Mouse (Mus musculus) intestine, postnatal 0 days (tissue): Measurements from ENCODE around the gene Poc1a. TPM values are rescaled to one million over a fixed set of nuclear protein-coding genes. Genes with fewer than 3 reads are reported as not detected.

ENCODE experiments used
- ATAC-seq: fragments of 200-750 bp; cut with Nextera tagmentation; 2 replicates; pipeline ENCODE4 v1.8.0; 2017; ENCODE audit warnings: mild to moderate bottlenecking, moderate TSS enrichment, moderate library complexity
- H3K27ac ChIP-seq: fragments of 300-500 bp; sonication (generic); 2 replicates; pipeline ENCODE4 v1.5.1; 2014; ENCODE audit warnings: mild to moderate bottlenecking, low read depth, low read length, moderate library complexity
- H3K27me3 ChIP-seq: fragments of 300-500 bp; sonication (generic); replicated peaks from 2 replicates; pipeline ENCODE4 v1.6.1; 2014; ENCODE audit warnings: low read length, mixed read lengths; ENCODE audit not compliant: control insufficient read depth, insufficient read depth
- H3K36me3 ChIP-seq: fragments of 300-500 bp; sonication (generic); 2 replicates; pipeline ENCODE4 v1.6.1; 2014; ENCODE audit warnings: mild to moderate bottlenecking, moderate library complexity; ENCODE audit not compliant: control insufficient read depth, insufficient read depth
- H3K4me1 ChIP-seq: fragments of 300-500 bp; sonication (generic); replicated peaks from 2 replicates; pipeline ENCODE4 v1.6.1; 2014; ENCODE audit warnings: antibody characterized with exemption, low read length, mixed read lengths; ENCODE audit not compliant: control insufficient read depth, insufficient read depth
- H3K4me2 ChIP-seq: fragments of 300-500 bp; sonication (generic); replicated peaks from 2 replicates; pipeline ENCODE4 v1.6.1; 2014; ENCODE audit warnings: low read depth, mild to moderate bottlenecking, moderate library complexity
- H3K4me3 ChIP-seq: fragments of 300-500 bp; sonication (generic); 2 replicates; pipeline ENCODE4 v1.5.1; 2014; ENCODE audit warnings: low read depth, low read length
- H3K9ac ChIP-seq: fragments of 300-500 bp; sonication (generic); 2 replicates; pipeline ENCODE4 v1.6.1; 2014; ENCODE audit warnings: mild to moderate bottlenecking, low read depth, low read length
- H3K9me3 ChIP-seq: fragments of 300-500 bp; sonication (generic); 2 replicates; pipeline ENCODE4 v1.6.1; 2016; ENCODE audit warnings: mixed run types; ENCODE audit not compliant: control insufficient read depth
- CTCF ChIP-seq: sonication (generic); IDR thresholded peaks from 2 replicates; pipeline ENCODE4 v1.5.1; 2016; ENCODE audit warnings: low read depth, mild to moderate bottlenecking, control low read depth, antibody characterized with exemption, moderate library complexity
- WGBS: fragments of 180-500 bp; shearing (Covaris S2); extraction: QIAGEN DNeasy Blood & Tissue Kit; methylation state at CpG from one replicate; pipeline ENCODE4 v1.1.7; 2014; 5-methylcytosine and 5-hydroxymethylcytosine counted together
- polyA plus RNA-seq: library from polyadenylated mRNA; unstranded; fragments of >200 nt; fragmentation: Nextera tagmentation; extraction: Ambion mirVana; gene quantifications from 2 replicates; pipeline ENCODE4 v1.2.1, GENCODE M21; 2015

Poc1a gene
- polyA plus RNA-seq, 1 experiment from 2014 or later = 11.5 TPM

DNA sequence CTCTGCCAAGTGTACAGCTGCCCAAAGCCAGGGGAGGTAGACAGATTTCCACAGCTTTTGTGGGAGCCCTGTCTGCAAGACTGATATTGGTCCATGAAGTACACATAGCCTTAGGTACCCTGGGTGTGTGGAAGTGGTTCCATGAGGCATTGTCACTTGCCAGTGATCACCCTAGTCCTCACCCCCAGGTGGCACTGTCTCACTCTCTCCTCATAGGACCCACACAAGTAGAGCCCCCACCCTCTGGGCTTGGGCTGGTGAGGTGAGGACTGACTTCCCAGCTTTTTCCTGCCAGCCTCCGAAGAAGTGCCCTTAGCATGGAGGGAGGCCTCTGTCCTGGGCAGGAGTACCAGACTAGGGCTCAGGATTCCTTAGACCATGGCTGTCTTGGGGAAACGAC, 68.2 kb downstream of the Poc1a start:
- no peaks in the 10 kb centered on the region for H3K9me3 ChIP-seq
- peak; percentile 71 for TF ChIP-seq CTCF
- no peak overlapping the region for H3K9ac ChIP-seq
- WGBS = 67% methylated on average over 2 of the region's 2 CpGs
- no peaks in the 10 kb centered on the region for H3K27me3 ChIP-seq
- H3K4me1 ChIP-seq = no peaks in the 10 kb centered on the region
- H3K4me3 ChIP-seq = no peak overlapping the region
- H3K4me2 ChIP-seq = no peak overlapping the region
- no peaks in the 10 kb centered on the region for H3K36me3 ChIP-seq
- no peak overlapping the region for H3K27ac ChIP-seq
- ATAC-seq = no peak

DNA sequence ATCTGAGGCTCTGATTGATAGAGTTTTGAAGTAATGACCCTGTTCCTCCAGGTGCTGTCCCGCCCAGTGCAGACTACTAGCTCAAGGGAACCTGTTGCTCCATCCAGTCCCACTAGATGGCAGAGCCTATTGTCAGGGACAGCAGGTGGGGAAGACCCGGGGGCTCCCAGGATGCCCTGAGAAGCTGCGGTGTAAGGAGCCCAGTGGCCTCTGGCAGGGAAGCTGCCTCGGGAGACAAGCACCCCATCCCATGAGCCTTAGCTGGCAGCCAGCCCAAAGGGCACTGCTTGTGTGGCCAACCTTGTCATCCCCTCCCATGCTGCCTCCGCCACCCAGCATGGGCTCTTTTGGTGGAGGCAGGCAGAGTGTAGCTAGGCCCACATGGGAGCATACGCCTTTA, 70.3 kb downstream of the Poc1a start:
- no peak overlapping the region for H3K27ac ChIP-seq
- no peaks in the 10 kb centered on the region for H3K36me3 ChIP-seq
- no peak overlapping the region for H3K4me3 ChIP-seq
- 0 out of 2 replicates have a peak, but pooled peaks cover 2% of the 10 kb centered on the region for H3K4me1 ChIP-seq
- no peak overlapping the region for H3K9ac ChIP-seq
- no peak overlapping the region for H3K4me2 ChIP-seq
- no peaks in the 10 kb centered on the region for H3K9me3 ChIP-seq
- 56% methylated on average over 6 of the region's 6 CpGs for WGBS
- ATAC-seq = no peak
- H3K27me3 ChIP-seq = no peaks in the 10 kb centered on the region
- peak; percentile 50 for TF ChIP-seq CTCF

DNA sequence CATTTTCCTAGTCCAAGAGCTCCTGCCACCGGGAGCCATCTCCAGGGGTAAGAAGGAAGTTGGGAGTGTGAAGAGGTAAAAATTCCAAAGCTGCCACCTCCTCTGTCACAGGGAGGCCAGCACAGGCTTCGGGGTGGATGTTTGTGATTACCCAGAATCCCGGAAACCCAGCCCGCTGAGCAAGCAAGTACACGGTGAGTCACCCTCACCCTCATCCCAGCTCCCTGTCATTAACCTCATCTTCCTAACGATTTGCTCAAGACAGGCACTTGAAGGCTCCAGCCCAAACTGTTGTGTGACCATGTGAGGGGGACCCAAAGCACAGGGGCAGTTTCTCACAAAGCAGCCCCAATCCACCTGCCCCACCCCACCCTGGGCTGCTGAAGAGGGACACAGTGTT, 72.9 kb downstream of the Poc1a start:
- WGBS = 18% methylated on average over 6 of the region's 6 CpGs

DNA sequence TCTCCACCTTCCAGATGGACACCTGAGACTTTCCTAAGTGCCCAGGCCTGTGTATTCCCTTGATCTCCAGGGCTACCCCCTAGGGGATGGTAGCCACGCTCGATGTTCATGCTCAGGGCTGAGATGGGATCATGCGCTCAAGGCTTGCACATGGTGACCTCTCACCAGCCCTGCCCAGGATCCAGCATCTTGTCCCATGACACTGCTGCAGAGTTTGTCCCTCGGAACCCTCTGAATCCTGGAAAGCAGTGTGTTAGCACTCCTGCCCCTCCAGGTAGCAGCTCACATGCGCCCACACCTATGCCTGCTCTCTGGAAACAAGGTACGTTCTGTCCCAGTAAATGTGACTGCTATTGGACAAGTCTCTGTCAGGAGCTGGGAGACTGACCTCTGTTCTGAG, 73.9 kb downstream of the Poc1a start:
- no peak for TF ChIP-seq CTCF
- H3K9me3 ChIP-seq = no peaks in the 10 kb centered on the region
- no peak overlapping the region for H3K9ac ChIP-seq
- H3K36me3 ChIP-seq = no peaks in the 10 kb centered on the region
- ATAC-seq = no peak
- H3K4me1 ChIP-seq = 0 out of 2 replicates have a peak, but pooled peaks cover 4% of the 10 kb centered on the region
- H3K4me3 ChIP-seq = no peak overlapping the region
- whole genome bisulfite sequencing = 92% methylated on average over 6 of the region's 6 CpGs
- no peak overlapping the region for H3K27ac ChIP-seq
- H3K27me3 ChIP-seq = no peaks in the 10 kb centered on the region
- no peak overlapping the region for H3K4me2 ChIP-seq

More for the DNA sequence above, 72.9 kb downstream of the Poc1a start:
- Histone ChIP-seq H3K9me3 (no peaks in the 10 kb centered on the region), H3K27ac (no peak overlapping the region), H3K9ac (0 out of 2 replicates have a peak overlapping the region, but pooled peaks have one; percentile 7), H3K27me3 (no peaks in the 10 kb centered on the region), H3K4me3 (no peak overlapping the region), H3K4me2 (no peak overlapping the region), H3K4me1 (0 out of 2 replicates have a peak, but pooled peaks cover 4% of the 10 kb centered on the region), H3K36me3 (no peaks in the 10 kb centered on the region)
- no peak for TF ChIP-seq CTCF
- 0 out of 2 replicates have a peak, but pooled peaks have one; percentile 32 for ATAC-seq

DNA sequence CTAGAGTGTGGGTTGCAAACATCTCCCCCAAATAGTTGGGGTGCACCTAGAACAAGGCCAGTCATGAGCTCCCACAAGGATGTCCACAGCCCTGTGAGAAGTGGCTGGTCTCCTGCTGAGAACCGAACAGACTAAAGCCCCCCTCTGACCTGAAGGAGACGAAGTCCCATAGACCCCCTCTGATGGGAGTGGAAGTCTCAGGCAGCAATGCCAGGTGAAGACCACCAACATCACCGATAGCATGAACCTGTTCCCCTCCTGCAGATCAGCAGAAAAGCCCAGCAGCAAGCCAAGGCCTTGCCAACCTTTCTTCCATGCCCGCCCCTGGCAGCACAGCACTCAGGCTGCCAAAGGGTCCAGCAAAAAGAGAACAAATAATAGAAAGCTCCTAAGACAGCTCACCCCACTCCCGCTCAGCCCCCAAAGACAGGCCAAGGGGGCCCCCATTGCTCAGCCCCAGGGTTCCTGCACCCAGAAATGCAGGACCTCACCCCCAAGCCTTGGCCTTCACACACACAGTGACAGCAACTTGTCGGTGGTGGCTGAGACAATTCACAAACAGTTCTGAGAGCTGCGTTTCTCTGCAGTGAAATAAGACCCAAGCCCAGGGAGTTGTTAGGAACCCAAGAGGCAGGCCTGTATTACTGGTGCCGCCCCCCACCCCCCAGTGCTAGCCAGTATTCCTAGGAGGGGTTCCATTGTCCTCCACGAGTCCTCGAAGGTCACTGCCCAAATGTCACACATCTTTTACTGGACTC, 74.5 kb downstream of the Poc1a start:
- H3K4me2 ChIP-seq = no peak overlapping the region
- H3K27me3 ChIP-seq = no peaks in the 10 kb centered on the region
- no peak for TF ChIP-seq CTCF
- no peak overlapping the region for H3K4me3 ChIP-seq
- no peak for ATAC-seq
- H3K9ac ChIP-seq = no peak overlapping the region
- H3K36me3 ChIP-seq = no peaks in the 10 kb centered on the region
- H3K27ac ChIP-seq = no peak overlapping the region
- 0 out of 2 replicates have a peak, but pooled peaks cover 4% of the 10 kb centered on the region for H3K4me1 ChIP-seq
- 83% methylated on average over 10 of the region's 10 CpGs for WGBS
- H3K9me3 ChIP-seq = no peaks in the 10 kb centered on the region

DNA sequence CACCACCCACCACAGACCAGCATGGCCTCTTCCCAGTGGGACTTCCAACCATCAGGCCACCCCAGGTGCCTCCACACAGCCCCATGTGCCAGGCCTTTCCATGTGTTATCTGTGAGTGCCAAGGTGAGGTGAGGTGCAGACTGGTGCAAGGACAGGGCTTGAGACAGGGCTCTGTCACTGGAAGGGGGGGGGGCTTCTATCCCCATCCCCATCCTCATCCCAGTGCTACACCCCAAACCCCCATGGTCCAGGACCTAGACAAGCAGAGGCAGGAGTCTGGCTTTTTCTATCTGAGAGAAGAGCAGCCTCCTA, 75.1 kb downstream of the Poc1a start:
- no peak overlapping the region for H3K4me2 ChIP-seq
- no peaks in the 10 kb centered on the region for H3K9me3 ChIP-seq
- H3K4me3 ChIP-seq = no peak overlapping the region
- no peak for ATAC-seq
- H3K27ac ChIP-seq = no peak overlapping the region
- H3K27me3 ChIP-seq = no peaks in the 10 kb centered on the region
- H3K9ac ChIP-seq = no peak overlapping the region
- H3K36me3 ChIP-seq = no peaks in the 10 kb centered on the region
- TF ChIP-seq CTCF = no peak
- 0 out of 2 replicates have a peak, but pooled peaks cover 4% of the 10 kb centered on the region for H3K4me1 ChIP-seq
